Mouse (Mus musculus) lung, adult 18-20 months (tissue): ENCODE measurements around the gene Zfp119b.

ENCODE experiments used
- DNase-seq, 2 experiments: peaks; one replicate each; pipeline ENCODE4 v3.0.0; 2022; ENCODE audit warnings: mixed read lengths in 2 of 2

Zfp119b gene

DNA sequence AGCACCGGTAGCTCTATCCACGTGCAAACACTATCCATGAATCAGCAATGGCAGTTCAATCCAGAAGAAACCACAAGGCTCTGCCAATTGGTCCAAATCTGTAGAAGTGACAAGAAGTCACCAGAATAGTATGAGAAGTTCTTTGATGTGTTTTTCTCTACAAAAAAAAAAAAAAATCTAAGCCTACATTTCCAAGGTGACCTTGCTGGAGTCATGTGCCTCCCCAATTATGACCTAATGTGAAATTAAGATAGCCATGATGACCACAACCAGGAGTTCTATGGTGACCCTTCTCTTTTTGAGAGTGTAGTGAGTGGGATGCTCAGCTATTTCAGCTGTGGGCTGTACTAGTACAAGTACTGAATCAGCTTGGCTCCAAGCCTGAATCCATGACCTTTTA, at the start of gene Zfp119b:
Gene Zfp119b, minus strand, starts transcription at position 101 of the 400 bp plus-strand sequence.
- DNase-seq, result no peak

DNA sequence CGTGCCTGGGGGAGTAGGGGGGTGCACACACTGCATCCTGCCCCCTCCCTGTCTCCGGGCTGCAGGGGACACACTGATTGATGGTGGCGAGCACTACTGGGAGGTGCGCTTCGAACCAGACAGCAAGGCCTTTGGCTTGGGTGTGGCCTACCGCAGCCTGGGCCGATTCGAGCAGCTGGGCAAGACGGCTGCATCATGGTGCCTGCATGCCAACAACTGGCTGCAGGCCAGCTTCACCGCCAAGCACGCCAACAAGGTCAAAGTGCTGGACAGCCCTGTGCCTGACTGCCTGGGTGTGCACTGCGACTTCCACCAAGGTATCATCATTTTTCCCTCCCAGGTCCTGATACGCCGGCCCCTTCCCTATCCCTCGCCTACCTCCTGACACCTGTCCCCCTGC, 46.7 kb upstream of the Zfp119b start:
- DNase-seq, result no peak

DNA sequence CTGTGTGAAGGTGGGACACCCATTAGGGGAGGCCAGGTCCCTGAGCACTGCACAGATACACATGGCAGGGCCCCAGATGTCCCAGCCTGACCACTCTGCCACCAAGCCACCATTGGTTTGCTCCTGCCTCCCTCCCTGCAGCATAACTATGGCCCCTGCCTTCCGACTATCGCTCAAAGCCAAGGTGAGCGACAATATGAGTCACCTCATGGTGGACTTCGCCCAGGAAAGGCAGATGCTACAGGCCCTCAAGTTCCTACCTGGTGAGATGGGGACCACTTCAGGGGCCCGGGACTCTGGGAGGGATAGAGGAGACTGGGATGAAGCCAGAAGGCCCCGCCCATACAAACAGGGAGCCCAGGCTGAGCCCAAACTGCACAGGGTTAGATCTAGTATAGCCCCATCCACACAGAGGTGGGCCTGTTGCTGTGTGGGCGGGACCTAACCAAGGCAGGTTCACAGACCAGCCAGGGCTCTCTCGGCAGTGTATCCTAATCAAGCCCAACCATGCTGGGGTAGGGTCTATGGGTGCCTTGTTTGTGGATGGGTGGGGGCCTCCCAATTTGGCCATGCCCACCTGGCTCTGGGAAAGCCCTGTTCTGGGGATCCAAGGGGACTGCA, 41.1 kb upstream of the Zfp119b start:
- DNase-seq, result no peak

DNA sequence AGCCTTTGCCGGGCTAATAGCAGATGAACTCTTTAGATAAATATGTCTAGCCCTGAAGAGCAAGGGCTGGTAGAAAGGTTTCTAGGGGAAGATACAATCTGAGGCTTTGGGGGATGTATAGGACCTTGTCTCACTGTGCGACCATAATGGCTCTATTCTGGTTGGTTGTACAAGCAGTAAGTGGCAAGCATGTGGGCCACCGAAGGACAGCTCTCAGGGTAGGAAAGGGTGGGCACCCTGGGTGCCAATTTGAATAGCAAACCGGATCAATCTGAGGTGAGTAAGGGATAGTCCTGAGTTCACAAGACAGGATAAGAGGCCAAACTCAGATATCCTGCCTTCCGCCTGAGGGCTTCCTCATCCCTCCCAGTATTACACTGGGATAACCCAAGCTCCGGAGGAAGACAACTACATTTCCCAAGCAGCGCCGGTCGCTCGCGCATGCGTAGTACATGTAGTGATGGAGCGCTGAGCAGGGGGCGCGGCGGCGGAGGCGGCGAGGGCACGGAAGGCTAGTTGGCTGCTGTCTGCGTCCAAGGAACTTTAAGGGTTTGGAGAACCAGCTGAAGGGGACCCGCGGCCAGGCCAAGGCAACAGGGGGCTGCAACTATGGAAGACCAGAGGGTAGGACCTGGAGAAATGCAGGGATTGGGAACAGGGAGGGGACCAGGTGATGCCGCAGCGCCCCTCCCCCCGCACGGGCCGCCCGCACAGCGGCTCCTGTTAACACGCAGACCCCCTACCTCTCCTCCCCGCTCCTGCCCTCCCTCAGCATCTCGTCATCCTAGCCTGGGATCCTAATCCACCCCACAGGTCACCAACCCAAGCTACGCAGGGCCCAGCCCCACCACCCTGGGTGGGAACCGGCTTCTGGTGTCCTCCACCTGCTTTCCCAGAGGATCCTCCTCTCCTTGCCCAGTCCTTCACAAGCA, 37.0 kb upstream of the Zfp119b start, which contains the start of gene Fsd1:
Gene Fsd1, plus strand, starts transcription at position 480 of the 932 bp plus-strand sequence.
- DNase-seq, result no peak

DNA sequence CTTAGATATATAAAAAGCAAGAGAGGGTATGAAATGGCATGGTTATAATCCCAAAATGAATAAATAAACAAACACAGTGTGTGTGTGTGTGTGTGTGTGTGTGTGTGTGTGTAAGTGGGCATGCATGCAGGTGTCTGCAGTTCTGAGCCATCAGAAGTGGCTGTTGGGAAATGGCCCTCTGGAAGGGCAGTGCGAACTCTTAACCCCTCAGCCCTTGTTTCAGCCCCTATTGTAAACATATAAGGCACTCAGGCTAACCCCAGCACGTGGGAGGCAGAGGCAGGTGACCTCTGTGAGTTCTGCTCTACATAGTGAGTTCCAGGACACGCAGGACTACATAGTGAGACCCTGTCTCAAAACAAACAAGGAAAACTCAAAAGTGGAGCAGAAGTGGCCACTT, 28.0 kb upstream of the Zfp119b start:
- DNase-seq, result peak in 1 of 2 experiments; percentile 49

DNA sequence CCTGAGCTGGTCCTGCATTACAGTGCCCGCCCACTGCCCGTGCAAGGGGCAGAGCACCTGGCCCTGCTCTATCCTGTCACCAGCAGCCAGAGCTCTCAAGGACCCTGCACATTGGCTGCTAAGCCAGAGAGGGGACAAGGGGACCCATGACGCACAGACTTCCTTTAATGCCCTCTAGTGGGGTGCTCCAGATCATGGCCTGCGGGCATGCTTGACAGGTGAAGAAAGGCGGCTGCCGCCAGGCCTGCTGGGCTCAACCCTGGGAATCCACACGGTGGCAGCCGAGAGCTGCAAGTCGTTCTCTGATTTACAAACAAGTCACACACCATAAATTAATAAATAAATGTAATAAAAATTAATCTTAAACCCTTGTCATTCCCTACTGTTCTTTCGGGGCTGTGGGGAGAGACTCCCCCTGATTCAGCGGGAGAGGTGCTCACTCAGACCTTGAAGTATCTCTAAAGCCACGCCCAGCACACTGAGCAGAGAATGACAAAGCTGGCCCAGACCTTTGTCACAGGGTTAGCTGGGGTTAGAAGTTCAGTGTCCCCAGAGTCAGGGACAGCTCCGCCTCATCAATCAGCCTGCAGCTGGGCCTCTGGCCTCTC, 27.1 kb upstream of the Zfp119b start:
- DNase-seq, result peak; percentile 78 to 83

DNA sequence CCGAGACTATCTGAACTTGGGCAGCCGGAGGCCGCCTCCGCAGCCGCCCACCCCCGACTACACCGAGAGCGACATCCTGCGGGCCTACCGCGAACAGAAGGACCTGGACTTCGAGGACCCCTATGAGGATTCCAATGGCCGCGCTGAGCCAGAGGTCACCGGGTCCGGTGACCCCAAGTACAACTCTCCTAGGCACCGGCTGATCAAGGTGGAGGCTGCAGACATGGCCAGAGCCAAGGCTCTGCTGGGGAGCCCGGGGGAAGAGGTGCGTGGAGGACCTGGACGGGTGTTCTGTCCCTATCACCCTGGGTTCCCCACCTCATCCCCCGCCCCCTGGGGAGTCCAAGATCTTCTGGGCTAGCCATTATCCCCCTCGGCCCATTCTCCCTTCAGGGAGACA, 22.2 kb upstream of the Zfp119b start:
- DNase-seq, result no peak

DNA sequence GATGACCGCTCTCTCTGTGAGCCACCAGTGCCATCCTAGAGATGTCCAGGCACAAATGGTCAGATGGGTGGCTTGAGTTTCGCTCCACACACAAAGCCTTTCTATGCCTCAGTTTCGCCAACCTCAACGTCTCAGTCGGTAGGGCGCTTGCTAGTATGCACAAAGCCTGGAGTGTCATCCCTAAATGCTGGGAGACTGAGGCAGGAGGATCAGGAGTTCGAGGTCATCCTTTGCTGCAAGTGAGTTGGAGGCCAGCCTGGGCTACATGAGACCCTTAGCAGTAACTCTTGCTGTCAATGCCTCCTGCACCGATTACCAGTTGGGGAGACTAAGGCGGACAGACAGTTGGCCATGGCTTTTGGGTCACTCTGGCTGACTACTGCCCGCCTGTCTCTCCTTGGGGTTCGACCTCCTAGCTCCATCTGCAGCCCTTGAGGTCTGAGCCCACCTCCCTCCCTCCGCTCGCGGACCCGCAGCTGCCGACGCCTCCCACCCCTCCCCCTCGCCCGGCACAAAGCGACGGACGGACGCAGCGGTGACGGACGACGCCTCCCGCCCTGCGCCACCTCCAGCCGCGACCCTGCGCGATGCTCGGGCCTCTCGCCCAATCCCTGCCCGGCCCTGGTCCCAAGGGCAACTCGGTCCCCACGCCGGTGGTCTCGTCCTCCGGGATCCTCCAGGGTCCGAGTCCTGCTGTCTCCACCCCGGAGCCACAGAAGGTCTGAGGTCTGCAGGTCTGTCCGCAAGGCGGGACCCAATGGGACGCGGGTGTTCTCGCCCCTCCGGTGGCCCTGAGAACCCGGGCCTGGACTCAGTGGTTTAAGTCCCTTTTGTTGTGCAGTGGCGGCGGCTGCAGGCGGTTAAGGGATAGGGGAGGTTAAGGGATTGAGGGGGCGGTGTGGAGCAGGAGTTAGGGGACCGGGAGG, 20.9 kb upstream of the Zfp119b start, which contains the start of gene Shd:
Gene Shd, plus strand, starts transcription at position 502 of the 926 bp plus-strand sequence.
- no peak for DNase-seq

DNA sequence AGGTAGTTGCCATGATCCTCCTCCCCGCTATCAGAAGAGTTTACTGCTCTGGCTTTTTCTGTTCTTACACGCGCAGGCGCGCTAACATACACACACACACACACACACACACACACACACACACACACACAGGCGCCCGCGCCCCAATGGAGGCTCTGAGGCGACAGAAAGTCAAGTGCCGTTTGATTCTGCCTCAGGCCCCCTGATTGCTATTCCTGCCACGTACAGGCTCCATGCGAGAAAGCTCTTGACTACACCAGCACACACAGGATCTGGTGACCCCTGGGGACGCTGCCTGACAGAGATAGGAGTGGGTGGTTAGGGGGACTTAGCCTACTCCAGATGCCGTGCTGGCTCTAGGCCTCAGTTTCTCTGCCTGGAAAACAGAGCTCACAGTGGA, 20.3 kb upstream of the Zfp119b start:
- DNase-seq, result no peak

DNA sequence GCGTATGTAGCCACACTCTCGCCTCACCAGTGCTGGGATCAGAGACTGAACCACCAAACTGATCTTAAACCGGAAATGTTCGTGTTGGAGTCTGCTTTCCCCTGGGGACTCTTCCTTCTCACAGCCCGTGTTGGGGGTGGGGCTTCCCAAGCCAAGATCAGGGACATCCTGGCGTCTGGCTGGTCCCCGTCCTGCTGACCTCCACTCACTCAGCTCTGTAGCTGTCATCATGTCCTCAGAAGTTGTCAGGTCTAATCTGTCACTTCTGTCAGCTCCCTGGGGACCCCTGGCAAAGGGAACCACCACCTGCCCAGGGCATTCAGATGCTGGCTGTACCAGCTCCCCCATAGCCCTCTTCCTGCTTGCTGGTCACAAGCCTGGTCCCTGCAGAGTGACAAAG, 18.9 kb upstream of the Zfp119b start:
- no peak for DNase-seq

DNA sequence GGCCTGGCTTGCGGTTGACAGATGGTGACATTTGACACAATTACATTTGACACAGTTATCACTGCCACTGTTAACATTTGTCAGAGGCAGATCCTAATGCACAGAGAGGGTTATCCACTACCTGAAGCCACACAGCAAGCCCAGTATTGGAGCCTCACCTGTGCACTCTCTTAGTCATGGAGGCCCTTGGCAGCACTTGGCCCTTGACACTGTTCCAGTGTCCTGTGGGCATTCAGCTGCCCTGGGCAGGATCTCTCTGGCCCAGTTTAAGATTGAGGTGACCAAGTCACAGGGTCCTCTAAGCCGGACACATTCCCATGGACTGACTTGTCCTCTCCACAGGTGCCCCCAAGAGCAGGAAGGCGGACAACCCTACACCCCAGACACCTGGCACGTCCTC, 17.9 kb upstream of the Zfp119b start:
- DNase-seq, result no peak

DNA sequence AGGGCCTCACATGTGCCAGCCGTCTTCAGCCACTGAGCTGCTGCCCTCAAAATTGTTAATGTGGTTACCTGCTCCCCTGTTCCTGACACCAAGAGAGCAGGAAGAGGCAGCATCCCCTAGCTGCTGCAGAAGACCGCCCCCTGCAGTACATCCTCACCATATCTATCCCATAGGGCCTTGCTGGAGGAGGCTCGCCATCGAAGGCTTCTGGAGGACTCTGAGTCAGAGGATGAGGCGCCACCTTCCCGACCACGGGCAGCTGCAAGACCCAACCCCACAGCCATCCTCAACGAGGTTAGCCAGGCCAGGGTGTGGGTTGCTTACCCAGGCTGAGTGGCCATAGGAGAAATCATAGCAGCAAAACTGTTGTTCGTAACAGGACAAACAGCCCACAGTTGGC, 15.7 kb upstream of the Zfp119b start:
- DNase-seq, result no peak

DNA sequence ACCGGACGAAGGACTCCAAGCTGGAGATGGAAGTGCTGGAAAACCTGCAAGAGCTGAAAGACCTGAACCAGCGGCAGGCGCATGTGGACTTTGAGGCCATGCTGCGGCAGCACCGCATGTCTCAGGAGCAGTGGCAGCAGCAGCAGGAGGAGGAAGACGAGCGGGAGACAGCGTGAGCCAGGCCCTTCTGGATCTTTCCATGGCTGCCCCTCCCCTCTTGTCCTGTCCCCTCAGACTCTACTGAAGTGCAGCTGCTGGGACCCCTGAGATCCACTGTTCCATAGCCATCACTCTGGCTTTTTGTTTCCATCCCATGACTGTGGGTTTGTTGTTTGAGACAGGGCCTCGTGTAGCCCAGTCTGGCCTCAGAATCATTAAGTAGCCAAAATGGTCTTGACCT, 15.2 kb upstream of the Zfp119b start:
- no peak for DNase-seq

DNA sequence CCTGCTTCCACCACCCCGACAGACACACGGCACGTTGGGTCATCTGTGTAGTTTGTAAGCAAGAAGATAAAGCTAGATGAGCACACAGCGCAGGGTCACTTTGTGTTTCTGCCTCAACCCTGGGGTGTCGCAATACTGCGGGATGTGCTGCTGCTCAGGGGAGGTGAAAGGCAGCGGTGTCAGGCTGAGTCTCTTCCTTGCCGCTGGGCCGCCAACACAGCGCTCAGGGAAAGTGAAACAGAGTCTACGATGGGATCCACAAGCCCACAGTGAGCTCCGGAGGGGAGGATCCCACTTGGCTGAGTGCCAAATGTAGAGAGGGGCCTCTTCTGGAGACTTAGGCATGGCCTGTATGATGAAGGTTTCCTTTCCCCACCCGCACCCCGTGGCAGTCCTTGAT, 13.9 kb upstream of the Zfp119b start:
- no peak for DNase-seq

DNA sequence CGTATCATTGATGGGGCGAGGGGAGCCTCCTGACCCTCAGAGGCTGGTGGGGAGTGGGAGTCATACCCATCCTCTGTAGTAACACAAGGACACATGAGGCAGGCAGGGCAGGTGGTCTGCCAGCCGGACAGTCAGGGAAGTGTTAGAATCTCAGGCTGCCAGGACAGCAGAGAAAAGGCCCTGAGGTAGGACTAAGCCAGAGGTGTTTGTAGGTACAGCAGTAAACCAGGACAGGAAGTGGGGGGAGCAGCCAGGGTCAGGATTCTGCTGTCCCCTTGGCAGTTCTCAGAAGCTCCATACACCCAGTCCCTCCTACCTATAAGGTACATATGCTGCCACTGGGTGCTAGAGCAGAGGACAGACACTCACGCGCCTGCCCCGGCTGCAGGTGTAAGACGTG, 12.3 kb upstream of the Zfp119b start:
- no peak for DNase-seq

DNA sequence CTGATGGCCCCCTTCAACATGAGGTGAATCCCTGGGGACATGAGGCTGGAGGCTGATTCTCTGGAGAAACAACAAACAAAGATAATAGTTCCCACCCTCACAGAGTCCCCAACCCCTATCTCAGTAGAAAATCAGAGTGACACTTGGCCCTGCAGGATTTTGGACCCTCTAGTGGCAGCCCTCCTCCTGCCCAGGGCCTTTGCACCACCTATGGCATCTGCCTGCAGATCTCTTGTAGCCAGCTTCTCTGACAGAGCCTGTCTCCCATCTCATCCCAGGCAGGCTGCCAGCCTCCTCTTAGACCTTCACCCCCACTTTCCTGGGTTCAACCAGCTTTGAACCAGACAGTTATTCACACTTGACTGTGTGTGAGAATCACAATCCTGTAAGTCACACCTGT, 11.5 kb upstream of the Zfp119b start:
- DNase-seq, result no peak

DNA sequence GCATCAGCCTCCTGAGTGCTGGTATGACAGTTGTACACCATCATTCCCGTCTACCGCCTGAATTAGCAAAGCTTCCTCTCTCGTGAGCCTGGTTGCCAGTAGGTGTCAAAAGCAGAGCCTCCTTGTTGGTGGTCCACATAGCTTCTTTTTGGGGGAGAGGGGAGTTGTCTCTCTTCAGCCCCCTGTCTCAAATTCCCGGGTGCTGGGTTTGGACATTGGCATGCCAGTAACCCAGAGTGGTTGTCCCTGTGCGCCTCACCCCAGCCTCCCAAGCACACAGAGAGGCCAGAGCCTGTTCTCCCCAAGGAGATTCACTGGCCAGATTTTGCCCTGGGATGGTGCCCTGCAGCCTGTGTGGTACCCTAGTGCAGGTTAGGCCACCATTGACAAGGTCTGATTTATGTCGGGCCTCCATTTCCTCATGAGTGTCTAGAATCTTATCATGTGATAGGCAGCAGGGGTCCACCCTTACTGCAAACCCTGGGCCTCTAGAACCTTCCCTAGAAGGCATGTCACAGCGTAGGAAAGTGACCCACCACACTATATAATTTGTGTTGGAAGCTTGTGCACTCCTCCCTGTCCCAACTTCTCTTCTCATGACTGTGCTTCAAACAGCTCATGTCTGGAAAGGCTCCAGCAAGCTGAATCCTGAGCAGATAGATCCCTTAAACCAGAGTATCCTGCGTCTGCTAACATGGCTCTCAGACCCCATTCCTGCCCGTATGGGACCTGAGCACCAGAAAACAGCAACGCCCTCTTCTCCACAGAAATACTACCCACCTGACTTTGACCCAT, 10.8 kb upstream of the Zfp119b start:
- no peak for DNase-seq

DNA sequence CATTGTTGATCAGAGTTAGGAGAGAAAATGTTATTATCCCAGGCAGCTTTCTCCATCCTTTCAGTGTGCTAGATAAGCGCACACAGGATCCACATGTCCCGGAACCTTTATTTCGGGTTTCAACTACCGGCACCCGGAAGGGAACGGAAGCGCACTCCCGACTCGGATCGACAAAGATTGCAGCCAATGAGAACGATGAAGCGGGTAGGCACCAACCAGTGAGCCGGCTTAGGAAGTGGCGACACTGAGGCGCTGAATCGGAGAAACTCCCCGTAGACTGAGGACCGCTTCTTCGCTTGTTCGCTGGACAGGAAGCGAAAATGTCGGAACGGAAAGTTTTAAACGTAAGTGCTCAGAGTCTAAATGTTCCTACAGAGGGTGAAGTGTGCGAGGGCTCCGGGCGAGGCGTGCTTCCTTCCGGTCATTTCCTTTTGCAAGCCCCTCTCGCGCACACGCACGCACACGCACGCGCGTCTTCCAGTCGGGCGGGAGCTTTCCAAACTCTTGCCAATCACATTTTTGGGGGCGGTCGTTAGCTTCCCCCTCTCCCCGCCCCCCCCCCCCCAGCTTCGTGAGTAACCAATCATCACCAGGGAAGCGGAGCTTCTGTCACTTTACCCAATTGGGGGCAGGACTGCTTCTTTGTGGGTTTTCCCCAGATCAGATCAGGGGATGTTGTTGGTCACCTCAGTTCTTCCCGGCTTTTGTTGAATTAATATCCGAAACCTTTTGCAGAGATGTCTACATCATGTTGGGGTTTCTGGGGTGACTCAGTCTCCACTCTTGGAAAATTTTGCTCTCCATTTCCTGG, 9.8 kb upstream of the Zfp119b start, which contains the start of gene Yju2:
Gene Yju2, plus strand, starts transcription at position 182 of the 811 bp plus-strand sequence.
- DNase-seq, result peak; percentile 93

DNA sequence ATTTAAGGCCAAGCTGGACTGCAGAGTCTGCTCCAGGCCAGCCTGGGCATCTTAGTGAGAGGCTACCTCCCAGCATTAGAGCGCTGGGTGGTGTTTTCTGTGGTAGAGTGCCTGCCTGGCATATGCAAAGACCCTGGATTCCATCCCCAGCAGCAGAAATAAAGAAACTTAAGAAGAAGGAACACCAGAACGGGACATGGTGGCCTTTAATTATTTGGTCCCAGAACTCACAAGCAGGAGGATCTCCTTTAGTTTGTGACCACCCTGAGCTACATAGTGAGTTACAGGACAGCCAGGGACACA, 9.2 kb upstream of the Zfp119b start:
- no peak for DNase-seq

DNA sequence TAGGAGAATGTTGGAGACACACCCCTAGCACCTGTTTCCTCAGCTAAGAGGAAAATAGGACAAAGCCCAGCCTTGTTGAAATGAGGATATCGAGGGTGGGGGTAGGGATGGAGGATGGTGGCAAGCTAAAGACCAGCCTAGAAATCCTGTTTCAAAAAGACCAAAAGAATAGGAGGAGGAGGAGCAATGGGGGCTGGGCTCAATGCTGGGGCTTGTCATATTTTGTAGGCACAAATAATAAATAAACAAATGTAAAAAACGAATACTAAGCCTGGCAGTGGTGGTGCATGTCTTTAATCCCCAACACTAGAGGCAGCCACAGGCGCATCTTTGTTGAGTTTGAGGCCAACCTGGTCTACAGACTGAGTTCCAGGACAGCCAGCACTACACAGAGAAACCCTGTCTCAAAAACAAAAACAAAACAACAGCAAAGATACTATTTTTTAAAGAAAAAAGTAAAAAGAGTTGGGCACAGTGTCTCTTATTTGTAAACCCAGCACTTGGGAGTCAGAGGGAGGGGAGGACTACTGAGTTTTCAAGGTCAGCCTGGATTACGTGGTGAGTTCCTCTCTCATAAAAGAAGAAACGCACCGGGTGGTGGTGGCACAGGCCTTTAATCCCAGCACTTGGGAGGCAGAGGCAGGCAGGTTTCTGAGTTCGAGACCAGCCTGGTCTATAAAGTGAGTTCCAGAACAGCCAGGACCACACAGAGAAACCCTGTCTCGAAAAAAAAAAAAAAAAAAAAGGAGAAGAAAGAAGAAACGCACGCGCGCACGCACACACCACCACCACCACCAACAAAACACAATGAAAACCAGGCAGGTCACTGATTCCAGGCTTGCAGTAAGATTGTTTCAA, 8.7 kb upstream of the Zfp119b start:
- no peak for DNase-seq
